Mouse (Mus musculus) testis, adult 2 months (tissue): Measurements from ENCODE around the gene Sla2. TPM values are rescaled to one million over a fixed set of nuclear protein-coding genes. Genes with fewer than 3 reads are reported as not detected.
"Not testable (repeated sequence)": the region's sequence is repeated elsewhere in the genome, so short reads cannot be mapped to it uniquely, and the experiment has no call there.

Experiments used
- H3K27ac ChIP-seq: fragments of 200-500 bp; 2 replicates; pipeline ENCODE4 v1.5.1; 2012; ENCODE audit warnings: low read depth, low read length; ENCODE audit not compliant: control insufficient read depth, insufficient read depth
- H3K27me3 ChIP-seq: fragments of 200-500 bp; 2 replicates; pipeline ENCODE4 v1.6.1; 2012; ENCODE audit warnings: mild to moderate bottlenecking, low read length, moderate library complexity; ENCODE audit not compliant: control insufficient read depth, insufficient read depth
- H3K36me3 ChIP-seq: fragments of 200-500 bp; 2 replicates; pipeline ENCODE4 v1.6.1; 2012; ENCODE audit warnings: mild to moderate bottlenecking, low read length; ENCODE audit not compliant: control insufficient read depth, insufficient read depth
- H3K4me1 ChIP-seq: fragments of 200-500 bp; 2 replicates; pipeline ENCODE4 v1.6.1; 2012; ENCODE audit warnings: low read length; ENCODE audit not compliant: control insufficient read depth, insufficient read depth
- H3K4me3 ChIP-seq: fragments of 200-500 bp; 2 replicates; pipeline ENCODE4 v1.5.1; 2012; ENCODE audit warnings: low read depth, mild to moderate bottlenecking, low read length, moderate library complexity, mixed read lengths; ENCODE audit not compliant: control insufficient read depth
- CTCF ChIP-seq: fragments of 200-500 bp; IDR thresholded peaks from 2 replicates; pipeline ENCODE4 v1.5.1; 2012; ENCODE audit warnings: low read depth, mild to moderate bottlenecking, inconsistent platforms, low read length, moderate library complexity; ENCODE audit not compliant: control insufficient read depth, insufficient read depth, insufficient replicate concordance
- POLR2A ChIP-seq: fragments of 200-500 bp; IDR thresholded peaks from 2 replicates; pipeline ENCODE4 v1.6.1; 2012; ENCODE audit warnings: low read depth, mild to moderate bottlenecking, inconsistent platforms, low read length, moderate library complexity; ENCODE audit not compliant: control insufficient read depth
- polyA plus RNA-seq: library from polyadenylated mRNA; depleted of rRNA; stranded (reverse); fragments of >200 nt; gene quantifications from 2 replicates; pipeline ENCODE4 v1.2.3, GENCODE M21; 2012

Sla2 gene
- polyA plus RNA-seq, 1 experiment, result 0.14 TPM

DNA sequence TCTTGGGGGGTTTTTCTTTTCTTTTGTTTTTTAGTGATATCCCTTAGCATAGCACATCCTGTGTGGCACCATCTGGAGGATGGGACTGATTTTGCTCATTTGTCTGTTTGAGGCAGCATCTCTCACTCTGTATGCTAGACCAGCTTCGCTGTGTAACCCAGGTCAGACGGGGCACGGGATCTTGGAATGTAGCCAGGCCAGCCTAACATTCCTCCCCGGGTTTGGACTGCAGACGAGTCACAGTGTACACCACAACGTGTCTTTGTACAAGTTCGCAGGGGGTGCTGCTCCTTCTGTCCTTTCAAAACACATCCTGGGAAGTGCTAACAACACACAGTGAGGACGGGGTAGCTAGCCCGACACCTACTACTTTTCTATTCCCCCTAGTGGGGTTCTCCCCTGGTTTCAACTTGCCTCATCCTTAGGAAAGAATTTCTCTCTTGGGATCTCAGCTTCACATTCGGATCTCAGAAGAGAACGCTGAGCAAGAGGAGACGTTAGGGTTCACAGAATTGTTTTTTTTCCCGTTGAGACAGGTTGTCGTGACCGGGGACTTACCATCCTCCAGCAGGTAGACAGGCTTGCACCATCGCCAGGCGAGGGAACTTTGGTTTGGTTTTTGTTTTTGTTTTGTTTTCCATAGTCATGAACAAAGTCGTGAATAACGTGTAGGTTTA is 24.8 kb downstream of the Sla2 start:
- H3K4me3 ChIP-seq, result peak overlapping the region; percentile 99
- H3K27ac ChIP-seq, result peak overlapping the region; percentile 98
- no peaks in the 10 kb centered on the region for H3K27me3 ChIP-seq
- peaks cover 10% of the 10 kb centered on the region for H3K4me1 ChIP-seq
- TF ChIP-seq CTCF, result no peak
- no peak for TF ChIP-seq POLR2A
- peaks cover 5% of the 10 kb centered on the region for H3K36me3 ChIP-seq

- Histone ChIP-seq H3K4me3 (no peak overlapping the region), H3K36me3 (no peaks in the 10 kb centered on the region; the same call in 1 of the 2 replicates), H3K4me1 (peaks cover 3% of the 10 kb centered on the region; the same call in 1 of the 2 replicates), H3K27me3 (no peaks in the 10 kb centered on the region), H3K27ac (no peak overlapping the region)
- TF ChIP-seq CTCF, result no peak
- no peak for TF ChIP-seq POLR2A
These were observed 28.3 kb downstream of the Sla2 start for GRCm38 (mm10) chr2:156858671-156859070.

- Histone ChIP-seq H3K27me3 (no peaks in the 10 kb centered on the region), H3K27ac (0 out of 2 replicates have a peak within 1 kb of the TSS, but pooled peaks have one; percentile 33), H3K36me3 (no peaks in the 10 kb centered on the region; the same call in 1 of the 2 replicates), H3K4me3 (no peak within 1 kb of the TSS), H3K4me1 (peaks cover 2% of the 10 kb centered on the region; the same call in 1 of the 2 replicates)
- TF ChIP-seq POLR2A (no peak), CTCF (no peak)
These were observed 29.2 kb downstream of the Sla2 start, which contains the start of gene 4930518I15Rik for GRCm38 (mm10) chr2:156857835-156858234. 4930518I15Rik (minus strand) TSS chr2:156857946.

GRCm38 (mm10) chr2:156857385-156857791 is 29.6 kb downstream of the Sla2 start:
- TF ChIP-seq CTCF (no peak), POLR2A (no peak)
- H3K4me3 ChIP-seq, result no peak overlapping the region
- 0 out of 2 replicates have a peak overlapping the region, but pooled peaks have one; percentile 33 for H3K27ac ChIP-seq
- no peaks in the 10 kb centered on the region for H3K27me3 ChIP-seq
- H3K4me1 ChIP-seq, result peaks cover 2% of the 10 kb centered on the region; the same call in 1 of the 2 replicates
- H3K36me3 ChIP-seq, result no peaks in the 10 kb centered on the region; the same call in 1 of the 2 replicates

- no peak overlapping the region for H3K4me3 ChIP-seq
- H3K36me3 ChIP-seq, result no peaks in the 10 kb centered on the region; the same call in 1 of the 2 replicates
- H3K27me3 ChIP-seq, result no peaks in the 10 kb centered on the region
- no peak overlapping the region for H3K27ac ChIP-seq
- no peaks in the 10 kb centered on the region; the same call in 1 of the 2 replicates for H3K4me1 ChIP-seq
- TF ChIP-seq POLR2A (no peak), CTCF (no peak)
These were observed 30.7 kb downstream of the Sla2 start for GRCm38 (mm10) chr2:156856311-156856710.

- H3K36me3 ChIP-seq, H3K27ac ChIP-seq: not testable (repeated sequence)
These were observed 32.8 kb downstream of the Sla2 start for GRCm38 (mm10) chr2:156853999-156854771.

DNA sequence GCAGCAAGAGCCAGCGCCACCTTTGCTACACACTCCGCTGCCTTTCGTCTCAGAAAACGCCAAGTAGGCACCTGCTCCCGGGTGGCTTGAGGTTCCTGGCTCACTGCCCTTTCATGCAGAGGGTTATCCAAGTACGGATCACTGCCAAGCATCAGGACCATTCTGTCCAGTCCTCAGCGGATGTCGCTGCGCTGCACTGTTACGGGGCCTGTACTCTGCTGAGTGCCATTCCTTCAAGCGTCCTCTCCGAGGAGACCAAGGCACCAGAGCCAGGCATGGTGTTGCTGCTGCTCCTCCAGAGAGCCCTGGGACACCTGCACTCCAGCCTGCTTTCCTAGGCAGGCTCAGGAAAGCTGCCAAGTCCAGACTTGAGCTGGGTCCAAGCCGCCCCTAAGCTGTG is 33.4 kb downstream of the Sla2 start:
- H3K27ac ChIP-seq, H3K36me3 ChIP-seq: not testable (repeated sequence)

More at GRCm38 (mm10) chr2:156853999-156854771, 32.8 kb downstream of the Sla2 start:
- H3K4me3 ChIP-seq, H3K27me3 ChIP-seq, H3K4me1 ChIP-seq: not testable (repeated sequence)
- TF ChIP-seq CTCF, result peak; percentile 21; the same call in 1 of the 2 replicates

More for the DNA sequence above, 33.4 kb downstream of the Sla2 start:
- not testable (repeated sequence) for H3K4me3 ChIP-seq, H3K27me3 ChIP-seq, H3K4me1 ChIP-seq
